Mouse (Mus musculus): ENCODE data around the gene Zdhhc8. TPM values are rescaled to one million over a fixed set of nuclear protein-coding genes. Genes with fewer than 3 reads are reported as not detected.
A peak's percentile ranks its signal among the peaks of the same experiment; 100 is the strongest.

Zdhhc8 gene
- polyA plus RNA-seq, 1 experiment: 28.9 TPM

DNA sequence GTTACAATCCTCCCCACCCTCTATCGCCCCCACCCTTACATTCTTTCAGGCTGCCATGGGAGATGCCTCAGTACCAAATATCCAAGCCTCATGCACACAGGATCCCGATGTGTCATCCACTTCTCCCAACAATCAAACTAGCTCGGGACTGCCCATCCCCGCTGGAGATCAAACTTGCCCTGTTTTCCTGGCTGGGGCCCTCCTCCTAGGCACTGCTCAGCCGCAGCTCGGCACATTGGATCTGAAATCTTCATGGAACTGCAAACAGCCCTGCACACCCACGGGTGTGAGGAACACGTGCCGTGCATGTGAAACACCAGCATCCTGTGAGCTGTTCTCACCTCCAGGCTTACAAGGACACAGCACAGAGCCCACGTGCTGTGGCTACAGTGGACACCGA lies 61.1 kb downstream of the Zdhhc8 start:
- WGBS: 85% methylated on average over 11 of the region's 11 CpGs
- H3K4me1 ChIP-seq (ENCODE audit: control insufficient read depth, insufficient read depth, low read length): no peaks in the 10 kb centered on the region
- H3K36me3 ChIP-seq (ENCODE audit: control insufficient read depth, insufficient read depth, low read length): no peaks in the 10 kb centered on the region
- DNase-seq: no peak
- no peaks in the 10 kb centered on the region for H3K27me3 ChIP-seq (replicated peaks; ENCODE audit: control insufficient read depth, insufficient read depth, low read length)
- H3K27ac ChIP-seq (ENCODE audit: insufficient read depth, low read depth, low read length): no peak overlapping the region
- TF ChIP-seq POLR2A (IDR thresholded peaks at IDR 0.05; ENCODE audit: low read depth, low read length) (no peak), CTCF (conservative IDR thresholded peaks at IDR 0.05; ENCODE audit: insufficient read depth, insufficient read length, low read depth, low read length) (no peak)
- no peak overlapping the region for H3K4me3 ChIP-seq (ENCODE audit: insufficient read depth, low read depth, low read length)

DNA sequence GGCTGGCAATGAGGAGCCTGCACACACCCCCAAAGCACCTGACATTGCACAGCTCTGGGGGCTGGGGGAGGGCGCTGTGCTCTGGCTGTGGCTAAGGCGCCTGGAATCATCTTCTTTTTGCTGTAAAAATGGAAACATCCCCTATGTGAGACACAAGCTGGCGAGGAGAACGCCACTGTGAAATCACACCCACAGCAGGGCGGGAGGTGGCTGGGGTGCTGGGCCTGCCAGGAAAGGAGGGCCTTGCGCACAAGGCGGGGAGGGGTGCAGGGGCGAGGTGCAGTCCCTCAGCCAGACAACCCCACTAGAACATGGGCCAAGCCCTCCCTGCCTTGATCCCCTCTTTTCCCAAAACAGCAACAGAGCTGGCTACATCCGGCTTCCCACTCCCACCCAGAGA lies 61.7 kb downstream of the Zdhhc8 start:
- Histone ChIP-seq H3K36me3 (ENCODE audit: control insufficient read depth, insufficient read depth, low read length) (no peaks in the 10 kb centered on the region), H3K4me3 (ENCODE audit: insufficient read depth, low read depth, low read length) (no peak overlapping the region), H3K27me3 (replicated peaks; ENCODE audit: control insufficient read depth, insufficient read depth, low read length) (no peaks in the 10 kb centered on the region), H3K27ac (ENCODE audit: insufficient read depth, low read depth, low read length) (no peak overlapping the region), H3K4me1 (ENCODE audit: control insufficient read depth, insufficient read depth, low read length) (no peaks in the 10 kb centered on the region)
- WGBS: 93% methylated on average over 9 of the region's 9 CpGs
- TF ChIP-seq POLR2A (IDR thresholded peaks at IDR 0.05; ENCODE audit: low read depth, low read length): no peak
- no peak for TF ChIP-seq CTCF (conservative IDR thresholded peaks at IDR 0.05; ENCODE audit: insufficient read depth, insufficient read length, low read depth, low read length)
- DNase-seq: no peak

DNA sequence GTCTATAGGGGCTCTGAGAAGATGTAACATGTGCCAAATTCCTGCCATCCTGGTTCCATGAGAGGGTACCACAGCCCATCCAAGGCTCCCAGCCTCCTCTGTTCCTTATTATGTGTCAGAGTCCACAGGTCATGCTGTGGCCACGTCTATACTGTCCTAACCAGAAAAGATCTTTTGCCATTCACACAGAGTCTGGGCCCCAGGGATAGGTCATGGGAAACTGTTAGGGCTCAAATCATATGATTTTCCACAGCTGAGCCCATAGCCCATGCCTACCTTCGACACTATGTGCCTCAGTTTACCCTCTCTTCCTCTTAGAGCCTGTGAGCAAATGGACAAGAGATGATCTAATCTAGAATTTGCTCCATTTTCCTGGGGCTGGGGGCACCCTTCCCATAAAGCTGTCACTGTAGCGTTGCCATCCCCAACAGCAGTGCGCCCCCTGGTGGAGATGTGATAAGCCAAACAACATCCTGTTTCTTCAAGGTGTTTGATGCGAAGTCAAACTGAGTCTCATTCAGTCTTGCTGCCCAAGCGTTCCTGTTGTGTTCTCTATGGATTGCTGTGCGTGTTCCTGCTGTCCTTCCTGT lies 62.6 kb downstream of the Zdhhc8 start:
- H3K27ac ChIP-seq (ENCODE audit: insufficient read depth, low read depth, low read length): no peak overlapping the region
- H3K36me3 ChIP-seq (ENCODE audit: control insufficient read depth, insufficient read depth, low read length): no peaks in the 10 kb centered on the region
- H3K4me1 ChIP-seq (ENCODE audit: control insufficient read depth, insufficient read depth, low read length): no peaks in the 10 kb centered on the region
- WGBS: 9% methylated on average over 7 of the region's 7 CpGs
- DNase-seq: peak; percentile 76
- peak; percentile 91 for TF ChIP-seq CTCF (conservative IDR thresholded peaks at IDR 0.05; ENCODE audit: insufficient read depth, insufficient read length, low read depth, low read length)
- TF ChIP-seq POLR2A (IDR thresholded peaks at IDR 0.05; ENCODE audit: low read depth, low read length): no peak
- no peak overlapping the region for H3K4me3 ChIP-seq (ENCODE audit: insufficient read depth, low read depth, low read length)
- no peaks in the 10 kb centered on the region for H3K27me3 ChIP-seq (replicated peaks; ENCODE audit: control insufficient read depth, insufficient read depth, low read length)

Other genes starting within 250 kb of the Zdhhc8 start
- 135 and 142 TPM in 2 replicates for gene Dgcr6, start 182.3 kb downstream of the Zdhhc8 start, polyA plus RNA-seq (2012; rRNA removed)
- 397 and 415 TPM in 2 replicates for gene Prodh, start 144.9 kb downstream of the Zdhhc8 start, polyA plus RNA-seq (2012; rRNA removed)
- 18.9 and 26.7 TPM in 2 replicates for gene Rtn4r, start 107.5 kb downstream of the Zdhhc8 start, polyA plus RNA-seq (2012; rRNA removed)
- gene Ccdc188, start 17.3 kb downstream of the Zdhhc8 start, polyA plus RNA-seq (2012; rRNA removed): not detected in 2 replicates
- 39.3 and 39.4 TPM in 2 replicates for gene Trmt2a, start 13.5 kb upstream of the Zdhhc8 start, polyA plus RNA-seq (2012; rRNA removed)
- gene Ranbp1, start 13.6 kb upstream of the Zdhhc8 start, polyA plus RNA-seq (2012; rRNA removed): 29.7 and 38.5 TPM in 2 replicates
- not detected in 2 replicates for gene Gm49776, start 23.2 kb upstream of the Zdhhc8 start, polyA plus RNA-seq (2012; rRNA removed)
- 11.9 and 13.2 TPM in 2 replicates for gene Dgcr8, start 54.1 kb upstream of the Zdhhc8 start, polyA plus RNA-seq (2012; rRNA removed)
- gene Tango2, start 113.0 kb upstream of the Zdhhc8 start, polyA plus RNA-seq (2012; rRNA removed): 147 and 158 TPM in 2 replicates
- gene Arvcf, start 113.0 kb upstream of the Zdhhc8 start, polyA plus RNA-seq (2012; rRNA removed): 94.2 and 98.5 TPM in 2 replicates
- gene Txnrd2, start 191.2 kb upstream of the Zdhhc8 start, polyA plus RNA-seq (2012; rRNA removed): 35.2 and 39.1 TPM in 2 replicates
- 519 and 582 TPM in 2 replicates for gene Comt, start 191.7 kb upstream of the Zdhhc8 start, polyA plus RNA-seq (2012; rRNA removed)